Mouse (Mus musculus): ENCODE measurements around the gene 9630041A04Rik. TPM values are rescaled to one million over a fixed set of nuclear protein-coding genes. Genes with fewer than 3 reads are reported as not detected.

The 9630041A04Rik gene
- polyA plus RNA-seq (2014; fragmentation: Illumina TruSeq; extraction: RNeasy Lipid Tissue Mini Kit (QIAGEN cat#74804); ENCODE audit: low read depth, low replicate concordance), result not detected

GRCm38 (mm10) chr9:101861596-101862471 is at the start of gene 9630041A04Rik:
Gene 9630041A04Rik (plus strand): TSS chr9:101861841.

All from adrenal gland, adult 10 weeks (tissue).